Mouse (Mus musculus) ovary, postnatal 14 days (tissue): Measurements from ENCODE around the gene Inhbe.

Source experiments
- DNase-seq: peaks from one replicate; pipeline ENCODE4 v3.0.0; 2022; ENCODE audit warnings: low spot score

Inhbe gene

GRCm38 (mm10) chr10:127346173-127346572, 8.0 kb downstream of the Inhbe start:
- no peak for DNase-seq

- no peak for DNase-seq
Observed at GRCm38 (mm10) chr10:127343029-127343428, 11.2 kb downstream of the Inhbe start.

GRCm38 (mm10) chr10:127341891-127342639, 12.1 kb downstream of the Inhbe start, which contains the start of gene Gli1:
Gene Gli1 (minus strand): TSS chr10:127341974.
- DNase-seq = peak; percentile 87

GRCm38 (mm10) chr10:127341360-127341690, 12.9 kb downstream of the Inhbe start:
- DNase-seq = no peak

GRCm38 (mm10) chr10:127340577-127341359, 13.4 kb downstream of the Inhbe start:
- no peak for DNase-seq

GRCm38 (mm10) chr10:127339683-127340576, 14.3 kb downstream of the Inhbe start:
- DNase-seq = no peak

- DNase-seq = peak; percentile 89
Observed at GRCm38 (mm10) chr10:127338930-127339682, 15.1 kb downstream of the Inhbe start.

- DNase-seq = no peak
Observed at GRCm38 (mm10) chr10:127337536-127338099, 16.6 kb downstream of the Inhbe start.

GRCm38 (mm10) chr10:127336952-127337351, 17.3 kb downstream of the Inhbe start:
- no peak for DNase-seq

- no peak for DNase-seq
Observed at GRCm38 (mm10) chr10:127335271-127335670, 18.9 kb downstream of the Inhbe start.

- DNase-seq = no peak
Observed at GRCm38 (mm10) chr10:127333152-127333551, 21.1 kb downstream of the Inhbe start.

GRCm38 (mm10) chr10:127332211-127332874, 21.9 kb downstream of the Inhbe start:
- DNase-seq = no peak

- DNase-seq = no peak
Observed at GRCm38 (mm10) chr10:127330212-127330611, 24.0 kb downstream of the Inhbe start.

GRCm38 (mm10) chr10:127327461-127328145, 26.6 kb downstream of the Inhbe start:
- no peak for DNase-seq

- no peak for DNase-seq
Observed at GRCm38 (mm10) chr10:127326828-127327227, 27.4 kb downstream of the Inhbe start.

GRCm38 (mm10) chr10:127326017-127326801, 28.0 kb downstream of the Inhbe start:
- DNase-seq = no peak

- no peak for DNase-seq
Observed at GRCm38 (mm10) chr10:127325454-127326016, 28.7 kb downstream of the Inhbe start.

GRCm38 (mm10) chr10:127324495-127324894, 29.7 kb downstream of the Inhbe start:
- no peak for DNase-seq
